Mouse (Mus musculus): ENCODE data around the gene Dync2h1. TPM values are rescaled to one million over a fixed set of nuclear protein-coding genes. Genes with fewer than 3 reads are reported as not detected.

Dync2h1 gene
- polyA plus RNA-seq (2017; shearing (Covaris generic)): 9.3 TPM

DNA sequence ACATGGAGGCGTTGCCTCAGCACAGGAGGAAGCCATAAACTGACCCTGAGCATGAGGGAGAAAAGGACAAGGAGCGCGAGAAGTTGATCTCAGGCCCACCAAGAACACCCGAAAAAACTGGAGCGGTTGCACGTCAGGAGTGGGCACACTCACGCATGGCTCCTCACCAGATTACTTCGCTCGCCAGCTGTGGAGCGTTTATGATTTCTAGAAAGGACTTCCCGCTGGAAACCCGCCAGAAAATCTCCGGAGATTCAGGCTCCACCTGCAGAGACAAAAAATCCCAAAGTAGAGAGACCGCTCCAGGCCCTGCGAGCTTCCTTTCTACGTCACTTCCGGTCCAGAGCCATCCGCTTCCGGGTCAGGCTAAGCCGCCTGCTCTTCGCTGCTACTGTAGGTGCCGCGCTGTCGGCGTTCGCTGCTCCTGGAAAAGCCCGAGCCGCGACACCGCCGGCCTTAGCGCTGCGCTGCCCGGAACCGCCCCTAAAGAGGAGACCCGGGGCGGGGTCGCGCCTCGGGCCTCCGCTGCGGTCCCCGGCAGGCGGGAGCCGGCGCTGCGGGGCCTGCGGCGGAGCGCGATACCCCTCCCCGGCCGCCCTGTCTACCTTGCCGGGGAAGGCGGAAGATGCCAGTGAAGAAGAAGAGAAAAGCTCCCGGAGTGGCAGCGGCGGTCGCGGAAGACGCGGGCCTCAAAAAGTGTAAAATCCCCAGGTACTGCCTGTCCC is at the start of gene Dync2h1, which contains the start of gene Dcun1d5:
Dync2h1 (minus strand) TSS at position 275 of the 725 bp plus-strand sequence.
Dcun1d5 (plus strand) TSS at position 349 of the 725 bp plus-strand sequence.

Other genes with a start within 250 kb of the Dync2h1 start
- gene Dcun1d5, start 74 bp upstream of the Dync2h1 start, polyA plus RNA-seq (2017; shearing (Covaris generic)): 48.4 TPM
- gene Mmp13, start 88.1 kb upstream of the Dync2h1 start, polyA plus RNA-seq (2017; shearing (Covaris generic)): not detected
- not detected for gene Mmp12, start 159.9 kb upstream of the Dync2h1 start, polyA plus RNA-seq (2017; shearing (Covaris generic))
- not detected for gene Mmp1b, start 203.6 kb upstream of the Dync2h1 start, polyA plus RNA-seq (2017; shearing (Covaris generic))

Measured in inflammation-experienced regulatory T-cells, adult 16 weeks (primary cell).